Mouse (Mus musculus): ENCODE measurements around the gene Spint2. TPM values are rescaled to one million over a fixed set of nuclear protein-coding genes. Genes with fewer than 3 reads are reported as not detected.
A peak's percentile ranks its signal among the peaks of the same experiment; 100 is the strongest.
"Not testable (repeated sequence)": the region's sequence is repeated elsewhere in the genome, so short reads cannot be mapped to it uniquely, and the experiment has no call there.

The Spint2 gene
- total and polyA plus RNA-seq, 2 experiments from 2014 or later = 46.6 to 81.6 TPM

DNA sequence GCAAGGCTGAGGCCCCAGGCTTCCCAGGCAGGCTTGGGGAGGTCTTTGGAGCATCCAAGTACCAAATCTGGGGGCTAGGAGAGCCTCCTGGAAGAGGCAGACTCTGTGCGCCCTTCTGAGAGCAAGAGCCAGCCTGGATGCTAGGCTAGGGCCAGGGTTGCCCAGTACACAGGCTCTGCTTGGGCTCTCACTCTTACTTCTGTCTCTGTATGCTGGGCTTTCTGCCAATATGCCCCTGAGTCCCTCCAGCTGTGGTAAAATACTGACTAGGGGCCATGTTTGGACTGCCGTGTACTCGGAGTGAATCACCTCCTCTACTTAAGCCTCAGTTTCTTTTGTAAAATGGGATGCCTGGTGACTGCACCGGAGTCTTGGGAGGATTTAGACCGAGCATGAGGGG is 35.7 kb downstream of the Spint2 start:
- H3K4me3 ChIP-seq (ENCODE audit: low read depth, low read length) = no peak overlapping the region
- ATAC-seq (ENCODE audit: insufficient read depth, low read depth) (no peak), DNase-seq (ENCODE audit: low spot score) (no peak)
- TF ChIP-seq EP300 (IDR thresholded peaks at IDR 0.05; ENCODE audit: low read depth) (no peak), CTCF (IDR thresholded peaks at IDR 0.05; ENCODE audit: low read depth) (no peak)
- H3K27me3 ChIP-seq (ENCODE audit: control insufficient read depth, insufficient read depth, low read length) = no peaks in the 10 kb centered on the region
- no peak overlapping the region for H3K9ac ChIP-seq (replicated peaks; ENCODE audit: low read depth, low read length)
- WGBS = 72% methylated on average over 5 of the region's 5 CpGs
- peaks cover 27% of the 10 kb centered on the region for H3K36me3 ChIP-seq (replicated peaks; ENCODE audit: control insufficient read depth, insufficient read depth, low read length)
- H3K4me1 ChIP-seq (ENCODE audit: control insufficient read depth, insufficient read depth) = 0 out of 2 replicates have a peak, but pooled peaks cover 4% of the 10 kb centered on the region
- no peaks in the 10 kb centered on the region for H3K9me3 ChIP-seq (replicated peaks; ENCODE audit: control insufficient read depth, low read length)
- no peak overlapping the region for H3K4me2 ChIP-seq (ENCODE audit: low read depth, low read length)
- H3K27ac ChIP-seq (ENCODE audit: low read depth) = no peak overlapping the region

DNA sequence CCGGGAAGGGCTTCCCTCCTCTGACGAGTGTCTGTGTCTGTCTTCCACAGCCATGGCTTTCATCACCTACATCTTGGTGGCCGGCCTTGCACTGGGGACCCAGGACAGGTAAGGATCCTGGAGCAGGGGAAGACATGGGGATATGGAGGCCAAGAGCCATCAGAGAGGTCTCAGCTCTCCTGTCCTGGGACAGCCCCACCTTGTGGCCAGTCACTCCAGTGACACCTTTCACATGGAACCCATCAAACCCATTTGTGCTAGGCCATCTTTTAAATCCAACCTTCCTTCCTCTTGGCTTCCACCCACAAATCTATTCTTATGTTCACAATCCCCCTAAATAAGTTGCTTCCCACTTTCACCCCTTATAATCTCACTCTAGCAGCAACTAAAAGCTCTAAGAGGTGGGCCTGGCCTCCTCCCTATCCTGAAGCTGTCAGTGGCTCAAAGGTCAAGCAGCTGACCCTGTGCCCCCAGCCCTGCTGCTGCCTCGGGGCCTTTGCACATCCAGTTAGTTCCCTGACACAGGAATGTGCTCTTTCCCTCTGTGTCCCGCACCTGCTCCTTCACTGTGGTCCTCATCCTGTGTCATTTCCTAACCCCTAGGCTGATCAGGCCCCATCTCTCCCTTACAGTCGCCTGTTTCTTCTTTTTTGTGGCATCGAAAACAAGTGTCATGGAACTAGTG is 36.8 kb downstream of the Spint2 start:
- 76% methylated on average over 7 of the region's 7 CpGs for WGBS
- Histone ChIP-seq H3K27me3 (ENCODE audit: control insufficient read depth, insufficient read depth, low read length) (no peaks in the 10 kb centered on the region), H3K27ac (ENCODE audit: low read depth) (no peak overlapping the region), H3K4me3 (ENCODE audit: low read depth, low read length) (no peak overlapping the region), H3K9ac (replicated peaks; ENCODE audit: low read depth, low read length) (no peak overlapping the region), H3K36me3 (replicated peaks; ENCODE audit: control insufficient read depth, insufficient read depth, low read length) (peaks cover 27% of the 10 kb centered on the region), H3K4me1 (ENCODE audit: control insufficient read depth, insufficient read depth) (0 out of 2 replicates have a peak, but pooled peaks cover 4% of the 10 kb centered on the region), H3K4me2 (ENCODE audit: low read depth, low read length) (no peak overlapping the region), H3K9me3 (replicated peaks; ENCODE audit: control insufficient read depth, low read length) (no peaks in the 10 kb centered on the region)
- DNase-seq (ENCODE audit: low spot score) (no peak), ATAC-seq (ENCODE audit: insufficient read depth, low read depth) (no peak)
- TF ChIP-seq EP300 (IDR thresholded peaks at IDR 0.05; ENCODE audit: low read depth) (no peak), CTCF (IDR thresholded peaks at IDR 0.05; ENCODE audit: low read depth) (peak; percentile 55)

DNA sequence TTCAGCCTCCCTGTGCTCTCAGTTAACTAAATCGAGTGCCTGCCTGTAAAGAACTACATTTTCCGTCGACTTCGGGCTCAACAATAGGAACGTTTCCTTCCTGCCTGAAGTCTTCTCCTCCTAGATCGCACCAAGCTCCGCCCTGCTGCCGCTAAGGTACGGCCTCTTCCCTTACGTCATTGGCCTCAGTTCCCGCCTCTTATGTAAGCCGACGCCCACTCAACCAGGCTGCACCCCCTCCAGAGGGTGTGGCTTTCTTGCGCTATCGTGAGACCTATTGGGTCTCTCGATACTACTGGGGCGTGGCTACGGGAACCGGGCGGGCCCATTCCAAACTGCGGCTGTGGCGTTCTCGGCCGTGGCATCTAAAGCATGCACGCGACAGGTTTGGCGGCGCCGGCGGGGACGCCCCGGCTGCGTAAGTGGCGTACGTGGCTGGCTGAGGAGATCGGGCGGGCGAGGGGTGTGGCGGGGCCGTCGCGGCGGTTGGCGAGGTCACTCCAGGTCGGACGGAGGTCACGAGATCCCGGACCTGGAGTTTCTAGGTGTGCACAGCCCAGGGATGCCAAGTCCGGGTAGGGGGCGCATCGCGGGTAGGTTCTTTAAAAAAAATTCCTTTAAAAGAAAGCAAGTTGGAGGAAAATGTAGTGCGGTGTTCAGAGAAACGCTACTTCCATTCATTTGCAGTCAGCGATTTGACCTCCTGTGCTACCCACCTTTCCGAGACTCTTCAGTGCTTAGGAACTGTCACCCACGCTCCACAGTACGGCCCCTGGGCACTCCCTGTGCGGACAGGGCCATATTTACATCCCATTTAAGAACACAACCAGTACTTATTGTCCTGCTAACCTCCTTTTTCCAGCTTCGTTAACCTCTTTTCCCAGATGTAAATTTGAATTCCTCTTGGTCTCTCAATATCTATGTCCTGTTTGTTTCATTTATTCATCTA is 43.4 kb downstream of the Spint2 start, which contains the start of gene Yif1b:
Gene Yif1b (plus strand): TSS at position 311 of the 949 bp plus-strand sequence.
- H3K9me3 ChIP-seq (replicated peaks; ENCODE audit: control insufficient read depth, low read length) = no peaks in the 10 kb centered on the region
- TF ChIP-seq CTCF (IDR thresholded peaks at IDR 0.05; ENCODE audit: low read depth) (0 out of 2 replicates have a peak, but pooled peaks have one; percentile 18), EP300 (IDR thresholded peaks at IDR 0.05; ENCODE audit: low read depth) (peak; percentile 98)
- peak within 1 kb of the TSS; percentile 50 for H3K9ac ChIP-seq (replicated peaks; ENCODE audit: low read depth, low read length)
- peak within 1 kb of the TSS; percentile 91 for H3K27ac ChIP-seq (ENCODE audit: low read depth)
- H3K4me1 ChIP-seq (ENCODE audit: control insufficient read depth, insufficient read depth) = peaks cover 11% of the 10 kb centered on the region
- no peaks in the 10 kb centered on the region for H3K27me3 ChIP-seq (ENCODE audit: control insufficient read depth, insufficient read depth, low read length)
- H3K4me2 ChIP-seq (ENCODE audit: low read depth, low read length) = peak within 1 kb of the TSS; percentile 72
- peak; percentile 99 for DNase-seq (ENCODE audit: low spot score)
- H3K4me3 ChIP-seq (ENCODE audit: low read depth, low read length) = peak within 1 kb of the TSS; percentile 54
- peak; percentile 95 for ATAC-seq (ENCODE audit: insufficient read depth, low read depth)
- no peaks in the 10 kb centered on the region for H3K36me3 ChIP-seq (replicated peaks; ENCODE audit: control insufficient read depth, insufficient read depth, low read length)
- WGBS = under 1% methylated on average over 60 of the region's 60 CpGs

DNA sequence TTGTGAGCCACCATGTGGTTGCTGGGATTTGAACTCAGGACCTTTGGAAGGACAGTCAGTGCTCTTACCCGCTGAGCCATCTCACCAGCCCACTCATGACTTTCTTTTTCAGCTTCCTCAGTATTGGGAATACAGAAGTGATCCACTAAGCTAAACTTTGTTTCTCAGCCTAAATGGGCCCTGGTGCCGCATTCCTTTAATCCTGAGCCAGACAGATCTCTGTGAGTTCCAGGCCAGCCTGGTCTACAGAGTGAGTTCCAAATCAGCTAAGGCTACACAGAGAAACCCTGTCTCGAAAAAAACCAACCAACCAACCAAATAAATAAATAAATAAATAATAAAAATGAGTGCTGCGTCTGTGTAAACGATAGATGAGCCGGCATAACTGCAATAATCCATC is 44.1 kb downstream of the Spint2 start:
- not testable (repeated sequence) for H3K27me3 ChIP-seq (ENCODE audit: control insufficient read depth, insufficient read depth, low read length); DNase-seq (ENCODE audit: low spot score); H3K9ac ChIP-seq (replicated peaks; ENCODE audit: low read depth, low read length); H3K9me3 ChIP-seq (replicated peaks; ENCODE audit: control insufficient read depth, low read length); ATAC-seq (ENCODE audit: insufficient read depth, low read depth); H3K36me3 ChIP-seq (replicated peaks; ENCODE audit: control insufficient read depth, insufficient read depth, low read length)
- Histone ChIP-seq H3K4me2 (ENCODE audit: low read depth, low read length) (peak overlapping the region; percentile 59), H3K27ac (ENCODE audit: low read depth) (peak overlapping the region; percentile 91), H3K4me3 (ENCODE audit: low read depth, low read length) (peak overlapping the region; percentile 26), H3K4me1 (ENCODE audit: control insufficient read depth, insufficient read depth) (peaks cover 13% of the 10 kb centered on the region)
- 28% methylated on average over 6 of the region's 6 CpGs for WGBS

DNA sequence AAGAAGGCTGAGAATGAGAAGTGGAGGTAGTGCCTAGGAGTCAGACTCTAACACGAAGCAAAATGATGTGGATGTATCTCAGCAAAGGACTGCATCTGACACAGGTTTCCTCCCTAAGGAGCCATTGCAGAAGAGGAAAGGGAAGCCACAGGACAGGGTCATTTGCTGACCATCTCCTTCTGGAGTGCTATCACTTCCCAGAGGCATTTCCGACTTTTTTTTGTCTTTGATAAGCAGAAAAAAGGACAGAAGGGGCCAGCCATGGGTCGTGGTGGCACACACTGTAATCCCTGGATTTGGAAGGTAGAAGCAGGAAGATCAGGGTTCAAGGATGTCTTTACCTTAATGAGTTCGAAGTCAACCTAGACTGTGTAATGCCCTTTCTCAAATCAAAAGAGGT is 45.1 kb downstream of the Spint2 start:
- TF ChIP-seq CTCF (IDR thresholded peaks at IDR 0.05; ENCODE audit: low read depth) = no peak
- no peak for TF ChIP-seq EP300 (IDR thresholded peaks at IDR 0.05; ENCODE audit: low read depth)
- no peaks in the 10 kb centered on the region for H3K36me3 ChIP-seq (replicated peaks; ENCODE audit: control insufficient read depth, insufficient read depth, low read length)
- no peak overlapping the region for H3K4me2 ChIP-seq (ENCODE audit: low read depth, low read length)
- H3K9ac ChIP-seq (replicated peaks; ENCODE audit: low read depth, low read length) = no peak overlapping the region
- no peak overlapping the region for H3K27ac ChIP-seq (ENCODE audit: low read depth)
- no peak overlapping the region for H3K4me3 ChIP-seq (ENCODE audit: low read depth, low read length)
- DNase-seq (ENCODE audit: low spot score) (no peak), ATAC-seq (ENCODE audit: insufficient read depth, low read depth) (no peak)
- H3K27me3 ChIP-seq (ENCODE audit: control insufficient read depth, insufficient read depth, low read length) = 0 out of 2 replicates have a peak, but pooled peaks cover 9% of the 10 kb centered on the region
- H3K4me1 ChIP-seq (ENCODE audit: control insufficient read depth, insufficient read depth) = peaks cover 17% of the 10 kb centered on the region
- no peaks in the 10 kb centered on the region for H3K9me3 ChIP-seq (replicated peaks; ENCODE audit: control insufficient read depth, low read length)
- 69% methylated on average over 4 of the region's 4 CpGs for WGBS
